Mouse (Mus musculus) MEL (cell line): ENCODE data around the gene Gabbr2. TPM values are rescaled to one million over a fixed set of nuclear protein-coding genes. Genes with fewer than 3 reads are reported as not detected.
A peak's percentile ranks its signal among the peaks of the same experiment; 100 is the strongest.

ENCODE experiments used
- DNase-seq: peaks from one replicate; pipeline ENCODE4 v3.0.0; 2011; ENCODE audit warnings: low read depth, low spot score
- H3K27ac ChIP-seq: 2 replicates; pipeline ENCODE4 v1.5.1; 2012; ENCODE audit warnings: low read depth, mild to moderate bottlenecking, control low read depth, low read length, moderate library complexity; ENCODE audit not compliant: control insufficient read depth
- H3K27me3 ChIP-seq, 2 experiments: fragments of 150-350 bp in 1 of 2; sonication (generic) in 1 of 2; 2 replicates each; pipeline ENCODE4 v1.6.1; 2012; ENCODE audit warnings: low read length in 2 of 2, mild to moderate bottlenecking in 2 of 2, improper control_type of control experiment in 1 of 2, moderate library complexity in 1 of 2; ENCODE audit not compliant: insufficient read depth in 2 of 2, control insufficient read depth in 1 of 2
- H3K36me3 ChIP-seq, 2 experiments: 2 replicates each; pipeline ENCODE4 v1.6.1; 2012 to 2014; ENCODE audit warnings: low read length in 2 of 2, improper control_type of control experiment in 1 of 2, inconsistent platforms in 1 of 2, mild to moderate bottlenecking in 1 of 2; ENCODE audit not compliant: insufficient read depth in 2 of 2, control insufficient read depth in 1 of 2
- H3K4me1 ChIP-seq, 2 experiments: fragments of 150-350 bp in 1 of 2; sonication (generic) in 1 of 2; 2 replicates each; pipeline ENCODE4 v1.6.1; 2012; ENCODE audit warnings: low read length in 2 of 2, improper control_type of control experiment in 1 of 2, mild to moderate bottlenecking in 1 of 2; ENCODE audit not compliant: insufficient read depth in 2 of 2, control insufficient read depth in 1 of 2
- H3K4me3 ChIP-seq, 2 experiments: fragments of 150-350 bp in 1 of 2; sonication (generic) in 1 of 2; 2 replicates each; pipeline ENCODE4 v1.5.1; 2012; ENCODE audit warnings: low read depth in 2 of 2, low read length in 2 of 2, mild to moderate bottlenecking in 2 of 2, moderate library complexity in 2 of 2, control low read depth in 1 of 2, improper control_type of control experiment in 1 of 2; ENCODE audit not compliant: control insufficient read depth in 1 of 2, insufficient read depth in 1 of 2
- H3K79me2 ChIP-seq: 2 replicates; pipeline ENCODE4 v1.6.1; 2012; ENCODE audit warnings: mild to moderate bottlenecking, low read length, moderate library complexity; ENCODE audit not compliant: control insufficient read depth, poor library complexity, insufficient read depth
- H3K9ac ChIP-seq: 2 replicates; pipeline ENCODE4 v1.6.1; 2012; ENCODE audit warnings: low read depth, mild to moderate bottlenecking, control low read depth, low read length, moderate library complexity; ENCODE audit not compliant: control insufficient read depth, poor library complexity, severe bottlenecking
- H3K9me3 ChIP-seq: fragments of 150-350 bp; sonication (generic); replicated peaks from 2 replicates; pipeline ENCODE4 v1.6.1; 2012; ENCODE audit warnings: mild to moderate bottlenecking, low read length, improper control_type of control experiment, moderate library complexity; ENCODE audit not compliant: insufficient read depth
- BHLHE40 ChIP-seq: IDR thresholded peaks from 2 replicates; pipeline ENCODE4 v1.6.1; 2012; ENCODE audit warnings: low read depth, mild to moderate bottlenecking, inconsistent platforms, low read length, improper control_type of control experiment, borderline replicate concordance
- CHD1 ChIP-seq: IDR thresholded peaks from 2 replicates; pipeline ENCODE4 v1.6.1; 2012; ENCODE audit warnings: low read depth, mild to moderate bottlenecking, inconsistent platforms, low read length, improper control_type of control experiment
- CHD2 ChIP-seq: IDR thresholded peaks from 2 replicates; pipeline ENCODE4 v1.6.1; 2011; ENCODE audit warnings: low read length, improper control_type of control experiment
- CTCF ChIP-seq, 3 experiments: IDR thresholded peaks in 2 of 3; conservative IDR thresholded peaks in 1 of 3; 2 replicates each; pipeline ENCODE4 v1.5.1; 2011 to 2012; ENCODE audit warnings: low read length in 3 of 3, low read depth in 2 of 3, mild to moderate bottlenecking in 2 of 3, improper control_type of control experiment in 1 of 3, inconsistent platforms in 1 of 3, mixed read lengths in 1 of 3, moderate library complexity in 1 of 3; ENCODE audit not compliant: control insufficient read depth in 1 of 3, insufficient read depth in 1 of 3, poor library complexity in 1 of 3, severe bottlenecking in 1 of 3
- E2F4 ChIP-seq: IDR thresholded peaks from 2 replicates; pipeline ENCODE4 v1.6.1; 2011; ENCODE audit warnings: low read depth, low read length, improper control_type of control experiment, borderline replicate concordance
- ELF1 ChIP-seq: IDR thresholded peaks from 2 replicates; pipeline ENCODE4 v1.6.1; 2014; ENCODE audit warnings: low read depth, mild to moderate bottlenecking, inconsistent platforms, low read length, improper control_type of control experiment, moderate library complexity
- EP300 ChIP-seq, 2 experiments: IDR thresholded peaks; 2 replicates each; pipeline ENCODE4 v1.6.1; 2011; ENCODE audit warnings: improper control_type of control experiment in 2 of 2, low read length in 2 of 2, low read depth in 1 of 2, mild to moderate bottlenecking in 1 of 2
- KAT2A ChIP-seq: conservative IDR thresholded peaks from 2 replicates; pipeline ENCODE4 v1.6.1; 2012; ENCODE audit warnings: low read depth, low read length, improper control_type of control experiment, inconsistent platforms
- MAX ChIP-seq: IDR thresholded peaks from 2 replicates; pipeline ENCODE4 v1.6.1; 2011; ENCODE audit warnings: low read length, improper control_type of control experiment
- MAZ ChIP-seq: IDR thresholded peaks from 2 replicates; pipeline ENCODE4 v1.6.1; 2012; ENCODE audit warnings: low read depth, mild to moderate bottlenecking, inconsistent platforms, low read length, improper control_type of control experiment
- MYB ChIP-seq: IDR thresholded peaks from 2 replicates; pipeline ENCODE4 v1.6.1; 2011; ENCODE audit warnings: mild to moderate bottlenecking, low read depth, low read length, improper control_type of control experiment
- MYC ChIP-seq: IDR thresholded peaks from 2 replicates; pipeline ENCODE4 v1.6.1; 2011; ENCODE audit warnings: low read depth, mild to moderate bottlenecking, low read length, improper control_type of control experiment, moderate library complexity
- RAD21 ChIP-seq: IDR thresholded peaks from 2 replicates; pipeline ENCODE4 v1.6.1; 2011; ENCODE audit warnings: mild to moderate bottlenecking, low read depth, low read length, improper control_type of control experiment
- SIN3A ChIP-seq: IDR thresholded peaks from 2 replicates; pipeline ENCODE4 v1.6.1; 2012; ENCODE audit warnings: low read length, improper control_type of control experiment, inconsistent platforms
- TBP ChIP-seq: IDR thresholded peaks from 2 replicates; pipeline ENCODE4 v1.8.0; 2011; ENCODE audit warnings: low read depth, low read length, improper control_type of control experiment
- TCF12 ChIP-seq: IDR thresholded peaks from 2 replicates; pipeline ENCODE4 v1.6.1; 2014; ENCODE audit warnings: low read depth, mild to moderate bottlenecking, inconsistent platforms, low read length, improper control_type of control experiment, moderate library complexity
- ZMIZ1 ChIP-seq: IDR thresholded peaks from 2 replicates; pipeline ENCODE4 v1.6.1; 2012; ENCODE audit warnings: low read depth, mild to moderate bottlenecking, inconsistent platforms, low read length, improper control_type of control experiment, moderate library complexity
- ZNF384 ChIP-seq: IDR thresholded peaks from 2 replicates; pipeline ENCODE4 v1.6.1; 2012; ENCODE audit warnings: low read depth, mild to moderate bottlenecking, inconsistent platforms, low read length, improper control_type of control experiment
- polyA plus RNA-seq, 2 experiments: library from polyadenylated mRNA; stranded (reverse) in 1 of 2; unstranded in 1 of 2; fragments of >175 nt in 1 of 2; fragments of >200 nt in 1 of 2; gene quantifications; 2 replicates each; pipeline versions ENCODE4 v1.2.1 to v1.2.4; 2012; ENCODE audit warnings: low replicate concordance in 2 of 2, low read depth in 1 of 2; ENCODE audit not compliant: insufficient read length in 2 of 2, insufficient read depth in 1 of 2, missing spikeins in 1 of 2
- total RNA-seq: library from RNA; depleted of rRNA; stranded (reverse); fragments of 300-350 nt; gene quantifications from 2 replicates; pipeline ENCODE4 v1.2.3, GENCODE M21; 2012

Gabbr2 gene
- total and polyA plus RNA-seq, 3 experiments: not detected

- peak; percentile 44 to 54 for TF ChIP-seq EP300 (IDR thresholded peaks at IDR 0.05; ENCODE audit: low read depth in 1 of 2, low read length in 2 of 2)
- TF ChIP-seq MAZ: no peak
- TF ChIP-seq MYB: no peak
- TF ChIP-seq CTCF (IDR thresholded peaks at IDR 0.05 in 2 of 3, conservative IDR thresholded peaks at IDR 0.05 in 1 of 3; ENCODE audit: control insufficient read depth in 1 of 3, insufficient read depth in 1 of 3, low read depth in 2 of 3, low read length in 3 of 3, poor library complexity in 1 of 3, severe bottlenecking in 1 of 3): peak in 1 of 3 experiments; percentile 17; a peak in 1 of 6 replicates
- no peak for TF ChIP-seq BHLHE40
- no peak for TF ChIP-seq ELF1
- TF ChIP-seq CHD1: no peak
- peak; percentile 39; the same call in 1 of the 2 replicates for TF ChIP-seq TBP
Observed at GRCm38 (mm10) chr4:46632465-46632864, 359.2 kb downstream of the Gabbr2 start (continued).

GRCm38 (mm10) chr4:46630390-46630789 is 361.3 kb downstream of the Gabbr2 start:
- Histone ChIP-seq H3K4me1 (no peaks in the 10 kb centered on the region; a peak in 1 of 4 replicates), H3K4me3 (no peak overlapping the region), H3K36me3 (no peaks in the 10 kb centered on the region), H3K9ac (no peak overlapping the region), H3K9me3 (no peaks in the 10 kb centered on the region), H3K27ac (no peak overlapping the region), H3K27me3 (no peaks in the 10 kb centered on the region; a peak in 1 of 4 replicates), H3K79me2 (no peaks in the 10 kb centered on the region)
- peak; percentile 46 for DNase-seq
- TF ChIP-seq TCF12 (no peak), CTCF (IDR thresholded peaks at IDR 0.05 in 2 of 3, conservative IDR thresholded peaks at IDR 0.05 in 1 of 3; ENCODE audit: control insufficient read depth in 1 of 3, insufficient read depth in 1 of 3, low read depth in 2 of 3, low read length in 3 of 3, poor library complexity in 1 of 3, severe bottlenecking in 1 of 3) (peak in 1 of 3 experiments; percentile 18; a peak in 1 of 6 replicates), CHD2 (no peak)

- no peak overlapping the region for H3K9ac ChIP-seq
Observed at GRCm38 (mm10) chr4:46628873-46629272, 362.8 kb downstream of the Gabbr2 start.

More at GRCm38 (mm10) chr4:46628873-46629272, 362.8 kb downstream of the Gabbr2 start:
- no peaks in the 10 kb centered on the region for H3K79me2 ChIP-seq
- no peaks in the 10 kb centered on the region; a peak in 1 of 4 replicates for H3K4me1 ChIP-seq
- no peaks in the 10 kb centered on the region for H3K27me3 ChIP-seq
- no peak overlapping the region for H3K4me3 ChIP-seq
- no peak for DNase-seq
- TF ChIP-seq MAX: no peak
- no peak for TF ChIP-seq ELF1
- TF ChIP-seq TBP: no peak
- TF ChIP-seq SIN3A: no peak
- TF ChIP-seq MYC: no peak
- TF ChIP-seq CHD1: no peak
- no peak for TF ChIP-seq E2F4
- TF ChIP-seq KAT2A: no peak
- no peak for TF ChIP-seq RAD21
- no peak for TF ChIP-seq MAZ
- no peak for TF ChIP-seq ZMIZ1
- no peak for TF ChIP-seq TCF12
- no peak for TF ChIP-seq ZNF384
- TF ChIP-seq, all 39 proteins: peak for 0
- H3K9me3 ChIP-seq: no peaks in the 10 kb centered on the region
- no peak overlapping the region for H3K27ac ChIP-seq
- H3K36me3 ChIP-seq: no peaks in the 10 kb centered on the region
